Mouse (Mus musculus) embryonic facial prominence, embryonic 14.5 days (tissue): Measurements from ENCODE around the gene Lrmda. TPM values are rescaled to one million over a fixed set of nuclear protein-coding genes. Genes with fewer than 3 reads are reported as not detected.

Source experiments
- ATAC-seq: fragments of 200-750 bp; cut with Nextera tagmentation; 2 replicates; pipeline ENCODE4 v1.8.0; 2017; ENCODE audit warnings: low read depth, moderate number of reproducible peaks, moderate TSS enrichment
- DNase-seq: peaks from one replicate; pipeline ENCODE4 v3.0.0-alpha.2; 2015; ENCODE audit warnings: low spot score
- H3K27ac ChIP-seq: fragments of 300-500 bp; sonication (generic); replicated peaks from 2 replicates; pipeline ENCODE4 v1.5.1; 2014; ENCODE audit warnings: low read depth, mild to moderate bottlenecking, low read length, moderate library complexity
- H3K27me3 ChIP-seq: fragments of 300-500 bp; sonication (generic); replicated peaks from 2 replicates; pipeline ENCODE4 v1.6.1; 2014; ENCODE audit warnings: low read length; ENCODE audit not compliant: control insufficient read depth, insufficient read depth
- H3K36me3 ChIP-seq: fragments of 300-500 bp; sonication (generic); 2 replicates; pipeline ENCODE4 v1.6.1; 2014; ENCODE audit warnings: low read length, mixed read lengths; ENCODE audit not compliant: control insufficient read depth, insufficient read depth
- H3K4me1 ChIP-seq: fragments of 300-500 bp; sonication (generic); 2 replicates; pipeline ENCODE4 v1.6.1; 2014; ENCODE audit warnings: antibody characterized with exemption, low read length; ENCODE audit not compliant: control insufficient read depth, insufficient read depth
- H3K4me2 ChIP-seq: fragments of 300-500 bp; sonication (generic); 2 replicates; pipeline ENCODE4 v1.6.1; 2014; ENCODE audit warnings: low read depth, mild to moderate bottlenecking, low read length, moderate library complexity, mixed read lengths
- H3K4me3 ChIP-seq: fragments of 300-500 bp; sonication (generic); 2 replicates; pipeline ENCODE4 v1.5.1; 2014; ENCODE audit warnings: low read depth, mild to moderate bottlenecking, low read length
- H3K9ac ChIP-seq: fragments of 300-500 bp; sonication (generic); 2 replicates; pipeline ENCODE4 v1.6.1; 2014; ENCODE audit warnings: low read depth, mild to moderate bottlenecking, low read length, moderate library complexity, mixed read lengths
- H3K9me3 ChIP-seq: fragments of 300-500 bp; sonication (generic); 2 replicates; pipeline ENCODE4 v1.6.1; 2016; ENCODE audit warnings: low read length; ENCODE audit not compliant: control insufficient read depth
- WGBS: fragments of 180-500 bp; shearing (Covaris S2); extraction: QIAGEN DNeasy Blood & Tissue Kit; methylation state at CpG from one replicate; pipeline ENCODE4 v1.1.7; 2014; 5-methylcytosine and 5-hydroxymethylcytosine counted together
- polyA plus RNA-seq: library from polyadenylated mRNA; unstranded; fragments of >200 nt; fragmentation: Nextera tagmentation; extraction: Ambion mirVana; gene quantifications from 2 replicates; pipeline ENCODE4 v1.2.1, GENCODE M21; 2014

The Lrmda gene
- polyA plus RNA-seq, 1 experiment from 2014 or later = 0.24 TPM

- no peaks in the 10 kb centered on the region for H3K36me3 ChIP-seq
- no peaks in the 10 kb centered on the region for H3K27me3 ChIP-seq
- DNase-seq (no peak), ATAC-seq (no peak)
- H3K27ac ChIP-seq = no peak overlapping the region
- H3K4me1 ChIP-seq = no peaks in the 10 kb centered on the region
- H3K4me3 ChIP-seq = no peak overlapping the region
- WGBS = 82% methylated on average over 1 of the region's 1 CpGs
- H3K9ac ChIP-seq = no peak overlapping the region
- H3K9me3 ChIP-seq = 0 out of 2 replicates have a peak, but pooled peaks cover 9% of the 10 kb centered on the region
- no peak overlapping the region for H3K4me2 ChIP-seq
These were observed 119.8 kb downstream of the Lrmda start for GRCm38 (mm10) chr14:22139281-22139680.

- no peaks in the 10 kb centered on the region for H3K27me3 ChIP-seq
- no peak overlapping the region for H3K27ac ChIP-seq
- H3K4me3 ChIP-seq = no peak overlapping the region
- DNase-seq (no peak), ATAC-seq (no peak)
- no peak overlapping the region for H3K9ac ChIP-seq
- WGBS = 25% methylated on average over 3 of the region's 3 CpGs
- no peaks in the 10 kb centered on the region for H3K36me3 ChIP-seq
- no peaks in the 10 kb centered on the region for H3K4me1 ChIP-seq
- no peak overlapping the region for H3K4me2 ChIP-seq
- H3K9me3 ChIP-seq = no peaks in the 10 kb centered on the region
These were observed 124.5 kb downstream of the Lrmda start for GRCm38 (mm10) chr14:22144014-22144413.

GRCm38 (mm10) chr14:22145863-22146262 lies 126.4 kb downstream of the Lrmda start:
- Histone ChIP-seq H3K4me2 (no peak overlapping the region), H3K4me3 (no peak overlapping the region), H3K4me1 (no peaks in the 10 kb centered on the region), H3K9ac (no peak overlapping the region), H3K9me3 (no peaks in the 10 kb centered on the region), H3K27me3 (no peaks in the 10 kb centered on the region), H3K27ac (no peak overlapping the region), H3K36me3 (no peaks in the 10 kb centered on the region)
- no peak for DNase-seq
- ATAC-seq = no peak
- 57% methylated on average over 4 of the region's 4 CpGs for WGBS

GRCm38 (mm10) chr14:22146508-22147044 lies 127.1 kb downstream of the Lrmda start:
- no peak for ATAC-seq
- WGBS = 79% methylated on average over 12 of the region's 12 CpGs

GRCm38 (mm10) chr14:22147341-22148024 lies 128.0 kb downstream of the Lrmda start:
- H3K27ac ChIP-seq = no peak overlapping the region
- no peak overlapping the region for H3K4me2 ChIP-seq
- H3K4me1 ChIP-seq = peaks cover 3% of the 10 kb centered on the region
- WGBS = 21% methylated on average over 4 of the region's 4 CpGs
- no peaks in the 10 kb centered on the region for H3K9me3 ChIP-seq
- DNase-seq (no peak), ATAC-seq (no peak)
- no peak overlapping the region for H3K9ac ChIP-seq
- no peaks in the 10 kb centered on the region for H3K27me3 ChIP-seq
- H3K36me3 ChIP-seq = no peaks in the 10 kb centered on the region
- H3K4me3 ChIP-seq = no peak overlapping the region

More at GRCm38 (mm10) chr14:22146508-22147044, 127.1 kb downstream of the Lrmda start:
- no peaks in the 10 kb centered on the region for H3K9me3 ChIP-seq
- H3K4me2 ChIP-seq = no peak overlapping the region
- no peak for DNase-seq
- H3K27me3 ChIP-seq = no peaks in the 10 kb centered on the region
- H3K27ac ChIP-seq = no peak overlapping the region
- no peaks in the 10 kb centered on the region for H3K4me1 ChIP-seq
- no peak overlapping the region for H3K4me3 ChIP-seq
- H3K9ac ChIP-seq = no peak overlapping the region
- H3K36me3 ChIP-seq = no peaks in the 10 kb centered on the region

GRCm38 (mm10) chr14:22152701-22153100 lies 133.2 kb downstream of the Lrmda start:
- no peak overlapping the region for H3K27ac ChIP-seq
- 44% methylated on average over 13 of the region's 13 CpGs for WGBS
- H3K4me3 ChIP-seq = no peak overlapping the region
- no peak overlapping the region; the same call in 1 of the 2 replicates for H3K4me2 ChIP-seq
- H3K27me3 ChIP-seq = no peaks in the 10 kb centered on the region
- H3K9ac ChIP-seq = no peak overlapping the region
- no peaks in the 10 kb centered on the region for H3K36me3 ChIP-seq
- H3K4me1 ChIP-seq = peaks cover 24% of the 10 kb centered on the region
- ATAC-seq (no peak), DNase-seq (no peak)
- H3K9me3 ChIP-seq = no peaks in the 10 kb centered on the region

GRCm38 (mm10) chr14:22154096-22154495 lies 134.6 kb downstream of the Lrmda start:
- no peak for DNase-seq
- WGBS = 61% methylated on average over 8 of the region's 8 CpGs
- no peaks in the 10 kb centered on the region for H3K9me3 ChIP-seq
- H3K27me3 ChIP-seq = no peaks in the 10 kb centered on the region; the same call in 1 of the 2 replicates
- H3K9ac ChIP-seq = no peak overlapping the region
- ATAC-seq = no peak
- H3K36me3 ChIP-seq = no peaks in the 10 kb centered on the region
- H3K4me1 ChIP-seq = peaks cover 24% of the 10 kb centered on the region
- H3K27ac ChIP-seq = no peak overlapping the region
- H3K4me3 ChIP-seq = no peak overlapping the region
- no peak overlapping the region for H3K4me2 ChIP-seq

GRCm38 (mm10) chr14:22155034-22155433 lies 135.5 kb downstream of the Lrmda start:
- no peak for ATAC-seq
- Histone ChIP-seq H3K4me1 (peaks cover 24% of the 10 kb centered on the region), H3K4me2 (no peak overlapping the region), H3K27me3 (no peaks in the 10 kb centered on the region; the same call in 1 of the 2 replicates), H3K27ac (no peak overlapping the region), H3K36me3 (no peaks in the 10 kb centered on the region), H3K9me3 (no peaks in the 10 kb centered on the region), H3K4me3 (no peak overlapping the region), H3K9ac (no peak overlapping the region)
- no peak for DNase-seq
- 36% methylated on average over 2 of the region's 2 CpGs for WGBS
